Mouse (Mus musculus) cerebellum, adult 2 months (tissue): Measurements from ENCODE around the gene Bach2. TPM values are rescaled to one million over a fixed set of nuclear protein-coding genes. Genes with fewer than 3 reads are reported as not detected.

Experiments used
- DNase-seq, 2 experiments: peaks; one replicate each; pipeline ENCODE4 v3.0.0; 2021
- H3K27ac ChIP-seq: fragments of 200-500 bp; 2 replicates; pipeline ENCODE4 v1.5.1; 2012; ENCODE audit warnings: low read length, control low read depth, inconsistent platforms; ENCODE audit not compliant: insufficient read depth
- H3K27me3 ChIP-seq: fragments of 200-500 bp; 2 replicates; pipeline ENCODE4 v1.6.1; 2012; ENCODE audit warnings: inconsistent platforms, mild to moderate bottlenecking, low read length, moderate library complexity; ENCODE audit not compliant: control insufficient read depth, insufficient read depth
- H3K4me1 ChIP-seq: fragments of 200-500 bp; 2 replicates; pipeline ENCODE4 v1.6.1; 2011; ENCODE audit warnings: low read length; ENCODE audit not compliant: control insufficient read depth, insufficient read depth
- H3K4me3 ChIP-seq: fragments of 200-500 bp; replicated peaks from 2 replicates; pipeline ENCODE3; 2011; ENCODE audit warnings: mild to moderate bottlenecking, low read depth, low read length, control low read depth; ENCODE audit not compliant: insufficient read depth
- CTCF ChIP-seq: fragments of 200-500 bp; IDR thresholded peaks from 2 replicates; pipeline ENCODE4 v1.5.1; 2011; ENCODE audit warnings: low read depth, mild to moderate bottlenecking, control low read depth, low read length, moderate library complexity, borderline replicate concordance; ENCODE audit not compliant: insufficient read depth
- POLR2A ChIP-seq: fragments of 200-500 bp; IDR thresholded peaks from 2 replicates; pipeline ENCODE4 v1.6.1; 2011; ENCODE audit warnings: low read length, control low read depth, borderline replicate concordance; ENCODE audit not compliant: insufficient read depth
- WGBS: fragments of 180-500 bp; shearing (Covaris S2); methylation state at CpG from one replicate; pipeline ENCODE4 v1.1.7; 2018; 5-methylcytosine and 5-hydroxymethylcytosine counted together
- polyA plus RNA-seq: library from polyadenylated mRNA; depleted of rRNA; stranded (reverse); fragments of >200 nt; gene quantifications from 2 replicates; pipeline ENCODE4 v1.2.3, GENCODE M21; 2012

The Bach2 gene
- polyA plus RNA-seq, 1 experiment = 4.7 TPM

- DNase-seq = no peak
- H3K27me3 ChIP-seq = no peaks in the 10 kb centered on the region
- TF ChIP-seq POLR2A = no peak
- TF ChIP-seq CTCF = no peak
- 80% methylated on average over 12 of the region's 12 CpGs for WGBS
- H3K4me1 ChIP-seq = no peaks in the 10 kb centered on the region
- no peak overlapping the region for H3K27ac ChIP-seq
- H3K4me3 ChIP-seq = no peak overlapping the region
Observed at GRCm38 (mm10) chr4:32217593-32217992, 21.0 kb upstream of the Bach2 start.

- Histone ChIP-seq H3K4me1 (no peaks in the 10 kb centered on the region), H3K27me3 (no peaks in the 10 kb centered on the region), H3K27ac (no peak overlapping the region), H3K4me3 (no peak overlapping the region)
- 91% methylated on average over 4 of the region's 4 CpGs for WGBS
- no peak for DNase-seq
- TF ChIP-seq CTCF (no peak), POLR2A (no peak)
Observed at GRCm38 (mm10) chr4:32218371-32218770, 20.2 kb upstream of the Bach2 start.

- DNase-seq = no peak
- Histone ChIP-seq H3K4me3 (no peak overlapping the region), H3K27ac (no peak overlapping the region), H3K4me1 (no peaks in the 10 kb centered on the region), H3K27me3 (no peaks in the 10 kb centered on the region)
- TF ChIP-seq CTCF (no peak), POLR2A (no peak)
- 63% methylated on average over 10 of the region's 10 CpGs for WGBS
Observed at GRCm38 (mm10) chr4:32219428-32220128, 19.0 kb upstream of the Bach2 start.

- Histone ChIP-seq H3K27ac (no peak overlapping the region), H3K4me3 (no peak overlapping the region), H3K27me3 (no peaks in the 10 kb centered on the region), H3K4me1 (no peaks in the 10 kb centered on the region)
- 95% methylated on average over 4 of the region's 4 CpGs for WGBS
- DNase-seq = no peak
- TF ChIP-seq POLR2A (no peak), CTCF (no peak)
Observed at GRCm38 (mm10) chr4:32220129-32220491, 18.5 kb upstream of the Bach2 start.

- DNase-seq = no peak
- Histone ChIP-seq H3K4me3 (no peak overlapping the region), H3K27me3 (no peaks in the 10 kb centered on the region), H3K27ac (no peak overlapping the region), H3K4me1 (no peaks in the 10 kb centered on the region)
- WGBS = 47% methylated on average over 6 of the region's 6 CpGs
- TF ChIP-seq POLR2A (no peak), CTCF (no peak)
Observed at GRCm38 (mm10) chr4:32220961-32221360, 17.6 kb upstream of the Bach2 start.

GRCm38 (mm10) chr4:32223563-32223962 lies 15.0 kb upstream of the Bach2 start:
- TF ChIP-seq POLR2A (no peak), CTCF (no peak)
- Histone ChIP-seq H3K4me3 (no peak overlapping the region), H3K27ac (no peak overlapping the region), H3K4me1 (no peaks in the 10 kb centered on the region), H3K27me3 (no peaks in the 10 kb centered on the region)
- no peak for DNase-seq

GRCm38 (mm10) chr4:32225191-32225590 lies 13.4 kb upstream of the Bach2 start:
- Histone ChIP-seq H3K27ac (no peak overlapping the region), H3K4me1 (no peaks in the 10 kb centered on the region), H3K4me3 (no peak overlapping the region), H3K27me3 (no peaks in the 10 kb centered on the region)
- WGBS = 95% methylated on average over 2 of the region's 2 CpGs
- DNase-seq = no peak
- no peak for TF ChIP-seq POLR2A
- TF ChIP-seq CTCF = no peak

GRCm38 (mm10) chr4:32227970-32228557 lies 10.5 kb upstream of the Bach2 start:
- Histone ChIP-seq H3K4me1 (no peaks in the 10 kb centered on the region; the same call in 1 of the 2 replicates), H3K4me3 (no peak overlapping the region), H3K27me3 (no peaks in the 10 kb centered on the region), H3K27ac (no peak overlapping the region)
- DNase-seq = no peak
- TF ChIP-seq CTCF = no peak
- TF ChIP-seq POLR2A = no peak
- WGBS = 86% methylated on average over 8 of the region's 8 CpGs
